Mouse (Mus musculus): ENCODE results near the gene Cd300lf. TPM values are rescaled to one million over a fixed set of nuclear protein-coding genes. Genes with fewer than 3 reads are reported as not detected.

Cd300lf gene
- polyA plus RNA-seq, 1 experiment from 2014 or later = not detected

DNA sequence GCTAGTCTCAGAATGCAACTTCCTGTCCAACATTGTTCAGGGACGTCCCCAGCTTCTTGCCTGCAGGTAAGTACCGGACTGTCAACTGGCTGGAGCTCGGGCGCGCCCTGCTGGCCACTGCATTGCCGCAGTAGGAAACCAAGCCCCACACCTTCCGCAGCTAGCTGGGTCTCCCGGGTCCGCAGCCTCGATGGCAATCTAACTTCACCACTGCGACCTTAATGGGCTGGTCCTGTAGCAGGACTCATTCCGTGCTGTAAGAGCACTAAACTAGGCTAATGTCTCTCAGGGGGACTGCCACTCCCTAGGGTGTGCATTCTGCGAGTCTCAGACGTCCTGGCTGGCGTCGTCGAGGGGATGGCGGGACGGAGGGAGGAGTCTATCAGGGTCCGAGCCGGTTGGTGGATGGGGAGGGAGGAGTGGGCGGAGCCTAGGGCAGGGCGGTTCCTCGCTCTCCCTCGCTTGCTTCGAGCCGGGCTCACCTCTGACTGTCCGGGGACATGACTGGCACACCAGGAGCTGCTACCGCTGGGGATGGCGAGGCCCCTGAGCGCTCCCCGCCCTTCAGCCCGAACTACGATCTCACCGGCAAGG, 20.0 kb upstream of the Cd300lf start:
- peak overlapping the region; percentile 19 for H3K4me3 ChIP-seq (replicated peaks; ENCODE audit: low read depth, low read length)
- peaks cover 22% of the 10 kb centered on the region for H3K27me3 ChIP-seq (ENCODE audit: control insufficient read depth, insufficient read depth, low read length)
- H3K4me2 ChIP-seq (ENCODE audit: low read length) = peak overlapping the region; percentile 39
- no peaks in the 10 kb centered on the region for H3K9me3 ChIP-seq (ENCODE audit: control insufficient read depth, low read length)
- peak; percentile 76 for DNase-seq
- no peaks in the 10 kb centered on the region for H3K36me3 ChIP-seq (ENCODE audit: control insufficient read depth, insufficient read depth, low read length)
- no peak overlapping the region for H3K9ac ChIP-seq (replicated peaks; ENCODE audit: low read length)
- WGBS = 1% methylated on average over 35 of the region's 35 CpGs
- 0 out of 2 replicates have a peak, but pooled peaks have one; percentile 43 for ATAC-seq (ENCODE audit: low FRiP score, low TSS enrichment)
- H3K4me1 ChIP-seq (ENCODE audit: control insufficient read depth, insufficient read depth, low read length) = peaks cover 10% of the 10 kb centered on the region; the same call in 1 of the 2 replicates
- H3K27ac ChIP-seq (replicated peaks; ENCODE audit: low read depth, low read length) = no peak overlapping the region

GRCm38 (mm10) chr11:115153088-115153487, 19.3 kb upstream of the Cd300lf start:
- Histone ChIP-seq H3K9ac (replicated peaks; ENCODE audit: low read length) (no peak overlapping the region), H3K4me2 (ENCODE audit: low read length) (no peak overlapping the region), H3K36me3 (ENCODE audit: control insufficient read depth, insufficient read depth, low read length) (no peaks in the 10 kb centered on the region), H3K4me1 (ENCODE audit: control insufficient read depth, insufficient read depth, low read length) (peaks cover 10% of the 10 kb centered on the region; the same call in 1 of the 2 replicates), H3K4me3 (replicated peaks; ENCODE audit: low read depth, low read length) (no peak overlapping the region), H3K9me3 (ENCODE audit: control insufficient read depth, low read length) (no peaks in the 10 kb centered on the region), H3K27ac (replicated peaks; ENCODE audit: low read depth, low read length) (no peak overlapping the region), H3K27me3 (ENCODE audit: control insufficient read depth, insufficient read depth, low read length) (peaks cover 22% of the 10 kb centered on the region)
- ATAC-seq (ENCODE audit: low FRiP score, low TSS enrichment) (no peak), DNase-seq (no peak)
- WGBS = 82% methylated on average over 9 of the region's 9 CpGs

DNA sequence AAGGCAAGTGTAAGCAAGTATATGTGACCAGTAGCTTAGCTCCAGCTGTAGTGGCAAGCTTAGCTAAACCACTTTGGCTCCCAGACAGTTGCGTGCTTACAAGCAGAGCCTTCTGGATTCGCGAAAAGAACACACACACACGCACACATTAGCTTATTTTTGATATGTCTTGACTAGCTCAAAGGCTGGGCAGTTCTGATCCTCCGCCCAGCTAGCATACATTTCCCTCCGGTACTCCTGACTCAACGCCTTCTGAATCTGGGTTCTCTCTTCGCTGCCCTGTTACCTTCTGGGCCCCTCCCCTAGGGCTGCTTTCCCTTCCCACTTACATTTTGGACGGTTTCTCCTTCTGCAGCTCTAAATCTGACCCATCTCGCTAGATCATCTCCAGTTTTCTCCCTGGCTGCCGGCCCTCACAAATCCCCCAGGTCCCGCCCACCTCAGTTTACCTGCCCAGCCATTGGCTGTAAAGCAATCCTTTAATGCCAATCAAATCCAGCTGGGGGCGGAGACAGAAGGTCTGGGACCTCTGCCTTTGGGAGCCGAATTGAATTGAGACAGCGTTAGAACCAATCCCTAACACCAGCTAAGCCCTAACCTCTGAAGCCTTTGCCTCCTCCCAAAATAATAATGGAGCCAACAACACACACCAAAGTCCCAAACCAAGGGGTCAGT, 18.1 kb upstream of the Cd300lf start:
- ATAC-seq (ENCODE audit: low FRiP score, low TSS enrichment) = peak; percentile 83; the same call in 1 of the 2 replicates
- Histone ChIP-seq H3K27me3 (ENCODE audit: control insufficient read depth, insufficient read depth, low read length) (peaks cover 22% of the 10 kb centered on the region), H3K9ac (replicated peaks; ENCODE audit: low read length) (peak overlapping the region; percentile 50), H3K36me3 (ENCODE audit: control insufficient read depth, insufficient read depth, low read length) (no peaks in the 10 kb centered on the region), H3K9me3 (ENCODE audit: control insufficient read depth, low read length) (no peaks in the 10 kb centered on the region), H3K4me1 (ENCODE audit: control insufficient read depth, insufficient read depth, low read length) (peaks cover 10% of the 10 kb centered on the region; the same call in 1 of the 2 replicates), H3K4me2 (ENCODE audit: low read length) (peak overlapping the region; percentile 58), H3K4me3 (replicated peaks; ENCODE audit: low read depth, low read length) (peak overlapping the region; percentile 35), H3K27ac (replicated peaks; ENCODE audit: low read depth, low read length) (no peak overlapping the region)
- DNase-seq = peak; percentile 91
- whole genome bisulfite sequencing = 2% methylated on average over 15 of the region's 15 CpGs

DNA sequence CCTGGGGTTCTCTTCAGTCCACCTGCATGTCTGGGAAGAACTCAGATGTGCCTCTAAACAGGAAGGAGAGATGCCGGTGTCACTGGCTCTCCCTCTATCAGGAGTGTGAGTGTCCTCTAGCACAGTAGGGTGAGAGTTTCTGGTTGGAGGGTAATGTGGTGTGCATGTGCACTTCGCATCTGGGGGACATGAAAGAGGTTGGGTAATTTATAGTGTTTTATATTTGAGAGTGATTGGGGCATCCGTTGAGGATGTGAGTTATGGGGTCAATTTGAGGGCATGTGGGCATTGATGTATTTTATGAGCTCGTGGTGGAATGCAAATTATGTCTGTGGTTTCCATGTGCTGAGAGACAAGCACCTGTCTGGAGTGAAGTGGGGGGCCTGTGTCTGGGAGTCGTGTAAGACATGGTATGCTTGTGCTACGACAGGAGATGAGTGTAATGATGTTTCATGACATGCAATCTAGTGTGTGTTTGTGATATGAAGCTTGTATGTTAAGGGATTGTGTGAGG, 17.0 kb upstream of the Cd300lf start:
- WGBS = 81% methylated on average over 6 of the region's 6 CpGs
- no peak overlapping the region for H3K4me3 ChIP-seq (replicated peaks; ENCODE audit: low read depth, low read length)
- H3K4me2 ChIP-seq (ENCODE audit: low read length) = no peak overlapping the region
- no peak overlapping the region for H3K27ac ChIP-seq (replicated peaks; ENCODE audit: low read depth, low read length)
- H3K9me3 ChIP-seq (ENCODE audit: control insufficient read depth, low read length) = no peaks in the 10 kb centered on the region
- ATAC-seq (ENCODE audit: low FRiP score, low TSS enrichment) (no peak), DNase-seq (no peak)
- peaks cover 22% of the 10 kb centered on the region for H3K27me3 ChIP-seq (ENCODE audit: control insufficient read depth, insufficient read depth, low read length)
- H3K9ac ChIP-seq (replicated peaks; ENCODE audit: low read length) = no peak overlapping the region
- no peaks in the 10 kb centered on the region for H3K36me3 ChIP-seq (ENCODE audit: control insufficient read depth, insufficient read depth, low read length)
- H3K4me1 ChIP-seq (ENCODE audit: control insufficient read depth, insufficient read depth, low read length) = peaks cover 10% of the 10 kb centered on the region; the same call in 1 of the 2 replicates

DNA sequence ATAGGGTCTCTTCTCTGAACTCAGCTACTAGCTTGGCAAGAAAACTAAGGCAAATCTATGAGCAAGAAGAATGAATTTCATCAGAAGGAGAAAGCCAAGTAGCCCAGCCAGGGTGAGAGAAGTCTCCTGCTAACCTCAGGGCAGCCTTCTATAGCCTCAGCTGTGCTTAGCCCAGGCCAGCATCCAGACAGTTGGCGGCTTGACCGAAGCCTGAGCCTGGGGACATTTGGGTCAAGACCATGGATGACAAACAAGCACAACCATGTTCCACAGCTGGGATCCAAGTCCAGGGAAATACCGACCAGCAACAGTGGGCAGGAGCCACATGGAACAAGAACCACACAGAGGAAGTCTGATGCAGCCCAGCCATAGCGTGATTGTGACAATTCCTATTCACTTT, 14.0 kb upstream of the Cd300lf start:
- WGBS = 87% methylated on average over 4 of the region's 4 CpGs
- Histone ChIP-seq H3K4me2 (ENCODE audit: low read length) (no peak overlapping the region), H3K4me1 (ENCODE audit: control insufficient read depth, insufficient read depth, low read length) (peaks cover 10% of the 10 kb centered on the region; the same call in 1 of the 2 replicates), H3K36me3 (ENCODE audit: control insufficient read depth, insufficient read depth, low read length) (no peaks in the 10 kb centered on the region), H3K27me3 (ENCODE audit: control insufficient read depth, insufficient read depth, low read length) (no peaks in the 10 kb centered on the region; the same call in 1 of the 2 replicates), H3K9ac (replicated peaks; ENCODE audit: low read length) (no peak overlapping the region), H3K27ac (replicated peaks; ENCODE audit: low read depth, low read length) (no peak overlapping the region), H3K9me3 (ENCODE audit: control insufficient read depth, low read length) (no peaks in the 10 kb centered on the region), H3K4me3 (replicated peaks; ENCODE audit: low read depth, low read length) (no peak overlapping the region)
- no peak for DNase-seq
- ATAC-seq (ENCODE audit: low FRiP score, low TSS enrichment) = no peak

GRCm38 (mm10) chr11:115141970-115142369, 8.2 kb upstream of the Cd300lf start:
- no peak overlapping the region for H3K27ac ChIP-seq (replicated peaks; ENCODE audit: low read depth, low read length)
- DNase-seq (no peak), ATAC-seq (ENCODE audit: low FRiP score, low TSS enrichment) (no peak)
- H3K9me3 ChIP-seq (ENCODE audit: control insufficient read depth, low read length) = no peaks in the 10 kb centered on the region
- 84% methylated on average over 2 of the region's 2 CpGs for WGBS
- no peak overlapping the region for H3K9ac ChIP-seq (replicated peaks; ENCODE audit: low read length)
- H3K36me3 ChIP-seq (ENCODE audit: control insufficient read depth, insufficient read depth, low read length) = no peaks in the 10 kb centered on the region
- H3K27me3 ChIP-seq (ENCODE audit: control insufficient read depth, insufficient read depth, low read length) = no peaks in the 10 kb centered on the region
- H3K4me1 ChIP-seq (ENCODE audit: control insufficient read depth, insufficient read depth, low read length) = no peaks in the 10 kb centered on the region
- H3K4me3 ChIP-seq (replicated peaks; ENCODE audit: low read depth, low read length) = no peak overlapping the region
- H3K4me2 ChIP-seq (ENCODE audit: low read length) = no peak overlapping the region

DNA sequence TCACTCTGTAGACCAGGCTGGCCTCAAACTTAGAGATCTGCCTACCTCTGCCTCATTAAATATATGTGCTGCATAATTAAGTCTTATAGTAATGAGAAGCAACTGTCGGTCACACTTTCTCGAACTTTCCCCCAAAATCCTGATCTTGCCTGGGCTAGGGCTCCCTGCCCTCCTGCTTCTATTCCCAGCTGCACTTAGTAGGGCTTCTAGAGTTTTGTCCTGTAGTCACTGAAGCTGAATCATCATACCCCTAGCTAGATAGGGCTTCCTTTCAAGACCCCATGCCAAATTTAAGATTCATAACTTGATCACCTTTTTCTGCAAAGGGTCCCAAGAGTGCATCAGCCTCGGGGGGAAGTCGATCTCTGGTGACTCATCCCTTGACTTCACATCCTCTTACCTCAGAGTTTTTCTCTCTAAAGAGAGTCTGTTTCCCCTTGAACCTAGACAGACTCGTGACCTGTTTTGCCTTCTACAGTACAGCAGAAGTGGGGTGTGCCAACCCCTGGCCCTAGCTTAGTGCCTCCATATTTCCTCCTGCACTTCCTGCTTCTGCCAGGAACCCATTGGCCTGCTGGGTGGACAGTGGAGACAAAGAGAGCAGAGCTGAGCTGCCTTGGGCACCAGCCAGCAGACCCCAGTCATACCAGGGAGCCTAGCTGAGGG, 4.9 kb upstream of the Cd300lf start:
- no peak for ATAC-seq (ENCODE audit: low FRiP score, low TSS enrichment)
- 87% methylated on average over 5 of the region's 5 CpGs for WGBS
- no peak overlapping the region for H3K4me3 ChIP-seq (replicated peaks; ENCODE audit: low read depth, low read length)
- H3K27ac ChIP-seq (replicated peaks; ENCODE audit: low read depth, low read length) = no peak overlapping the region
- no peak overlapping the region for H3K9ac ChIP-seq (replicated peaks; ENCODE audit: low read length)
- no peaks in the 10 kb centered on the region for H3K4me1 ChIP-seq (ENCODE audit: control insufficient read depth, insufficient read depth, low read length)
- H3K36me3 ChIP-seq (ENCODE audit: control insufficient read depth, insufficient read depth, low read length) = no peaks in the 10 kb centered on the region
- no peaks in the 10 kb centered on the region for H3K27me3 ChIP-seq (ENCODE audit: control insufficient read depth, insufficient read depth, low read length)
- DNase-seq = no peak
- H3K9me3 ChIP-seq (ENCODE audit: control insufficient read depth, low read length) = no peaks in the 10 kb centered on the region
- H3K4me2 ChIP-seq (ENCODE audit: low read length) = no peak overlapping the region

- H3K36me3 ChIP-seq (ENCODE audit: control insufficient read depth, insufficient read depth, low read length) = no peaks in the 10 kb centered on the region
- no peak overlapping the region for H3K27ac ChIP-seq (replicated peaks; ENCODE audit: low read depth, low read length)
- no peaks in the 10 kb centered on the region for H3K9me3 ChIP-seq (ENCODE audit: control insufficient read depth, low read length)
- H3K4me1 ChIP-seq (ENCODE audit: control insufficient read depth, insufficient read depth, low read length) = no peaks in the 10 kb centered on the region
- H3K27me3 ChIP-seq (ENCODE audit: control insufficient read depth, insufficient read depth, low read length) = no peaks in the 10 kb centered on the region
- H3K4me2 ChIP-seq (ENCODE audit: low read length) = no peak overlapping the region
- ATAC-seq (ENCODE audit: low FRiP score, low TSS enrichment) (no peak), DNase-seq (no peak)
- no peak overlapping the region for H3K9ac ChIP-seq (replicated peaks; ENCODE audit: low read length)
- WGBS = 87% methylated on average over 8 of the region's 8 CpGs
- no peak overlapping the region for H3K4me3 ChIP-seq (replicated peaks; ENCODE audit: low read depth, low read length)
Observed at GRCm38 (mm10) chr11:115131768-115132381, 1.9 kb downstream of the Cd300lf start.
